Mouse (Mus musculus) bone marrow, adult 2 months (tissue): ENCODE data around the gene Osbp. TPM values are rescaled to one million over a fixed set of nuclear protein-coding genes. Genes with fewer than 3 reads are reported as not detected.

ENCODE experiments used
- H3K27ac ChIP-seq: fragments of 200-500 bp; 2 replicates; pipeline ENCODE4 v1.5.1; 2012; ENCODE audit warnings: low read depth, mild to moderate bottlenecking, control low read depth, inconsistent platforms, low read length; ENCODE audit not compliant: control insufficient read depth, poor library complexity, insufficient read depth
- H3K4me1 ChIP-seq: fragments of 200-500 bp; 2 replicates; pipeline ENCODE4 v1.6.1; 2011; ENCODE audit warnings: low read length; ENCODE audit not compliant: control insufficient read depth, insufficient read depth
- H3K4me3 ChIP-seq: fragments of 200-500 bp; replicated peaks from 2 replicates; pipeline ENCODE3; 2011; ENCODE audit warnings: mild to moderate bottlenecking, low read depth, low read length, control low read depth; ENCODE audit not compliant: control insufficient read depth
- CTCF ChIP-seq: fragments of 200-500 bp; IDR thresholded peaks from 2 replicates; pipeline ENCODE4 v1.5.1; 2011; ENCODE audit warnings: low read length, control low read depth; ENCODE audit not compliant: control insufficient read depth, insufficient read depth
- POLR2A ChIP-seq: fragments of 200-500 bp; IDR thresholded peaks from 2 replicates; pipeline ENCODE4 v1.6.1; 2011; ENCODE audit warnings: low read depth, mild to moderate bottlenecking, control low read depth, low read length, borderline replicate concordance; ENCODE audit not compliant: control insufficient read depth
- WGBS: fragments of 180-500 bp; shearing (Covaris S2); methylation state at CpG from one replicate; pipeline ENCODE4 v1.1.7; 2018; 5-methylcytosine and 5-hydroxymethylcytosine counted together
- polyA plus RNA-seq: library from polyadenylated mRNA; stranded (reverse); fragments of >200 nt; gene quantifications from 2 replicates; pipeline ENCODE4 v1.2.4, GENCODE M21; 2011; ENCODE audit warnings: low replicate concordance; ENCODE audit not compliant: missing spikeins, insufficient read depth, insufficient read length

The Osbp gene
- polyA plus RNA-seq, 1 experiment = 15.7 TPM

GRCm38 (mm10) chr19:11954206-11954605 lies 11.5 kb upstream of the Osbp start:
- Histone ChIP-seq H3K4me1 (no peaks in the 10 kb centered on the region), H3K27ac (no peak overlapping the region), H3K4me3 (no peak overlapping the region)
- WGBS = 45% methylated on average over 6 of the region's 6 CpGs
- no peak for TF ChIP-seq POLR2A

GRCm38 (mm10) chr19:11956636-11957035 lies 9.1 kb upstream of the Osbp start:
- TF ChIP-seq CTCF (no peak), POLR2A (no peak)
- Histone ChIP-seq H3K4me1 (no peaks in the 10 kb centered on the region), H3K4me3 (no peak overlapping the region), H3K27ac (no peak overlapping the region)
- 80% methylated on average over 5 of the region's 5 CpGs for WGBS

- Histone ChIP-seq H3K4me3 (no peak overlapping the region), H3K27ac (no peak overlapping the region), H3K4me1 (no peaks in the 10 kb centered on the region)
- TF ChIP-seq CTCF (no peak), POLR2A (no peak)
- WGBS = 61% methylated on average over 5 of the region's 5 CpGs
Observed at GRCm38 (mm10) chr19:11957396-11957795, 8.3 kb upstream of the Osbp start.

GRCm38 (mm10) chr19:11957846-11958245 lies 7.9 kb upstream of the Osbp start:
- Histone ChIP-seq H3K4me3 (no peak overlapping the region), H3K4me1 (no peaks in the 10 kb centered on the region), H3K27ac (no peak overlapping the region)
- WGBS = 85% methylated on average over 8 of the region's 8 CpGs
- TF ChIP-seq POLR2A (no peak), CTCF (no peak)

GRCm38 (mm10) chr19:11964266-11964665 lies 1.5 kb upstream of the Osbp start:
- 91% methylated on average over 1 of the region's 1 CpGs for WGBS
- Histone ChIP-seq H3K4me3 (no peak overlapping the region), H3K4me1 (no peaks in the 10 kb centered on the region; the same call in 1 of the 2 replicates), H3K27ac (no peak overlapping the region)
- TF ChIP-seq CTCF = no peak
- no peak for TF ChIP-seq POLR2A

- peak overlapping the region; percentile 94 for H3K4me3 ChIP-seq
- under 1% methylated on average over 18 of the region's 18 CpGs for WGBS
- TF ChIP-seq POLR2A (no peak), CTCF (no peak)
- H3K4me1 ChIP-seq = no peaks in the 10 kb centered on the region; the same call in 1 of the 2 replicates
- peak overlapping the region; percentile 92; the same call in 1 of the 2 replicates for H3K27ac ChIP-seq
Observed at GRCm38 (mm10) chr19:11966201-11966636, 478 bp downstream of the Osbp start.

GRCm38 (mm10) chr19:11969155-11970050 lies 3.7 kb downstream of the Osbp start:
- no peak overlapping the region for H3K27ac ChIP-seq
- WGBS = 71% methylated on average over 9 of the region's 9 CpGs
- H3K4me1 ChIP-seq = no peaks in the 10 kb centered on the region; the same call in 1 of the 2 replicates
- no peak overlapping the region for H3K4me3 ChIP-seq
- no peak for TF ChIP-seq POLR2A
- TF ChIP-seq CTCF = no peak

- Histone ChIP-seq H3K27ac (no peak overlapping the region), H3K4me3 (no peak overlapping the region), H3K4me1 (no peaks in the 10 kb centered on the region; the same call in 1 of the 2 replicates)
- 56% methylated on average over 13 of the region's 13 CpGs for WGBS
- TF ChIP-seq POLR2A (no peak), CTCF (no peak)
Observed at GRCm38 (mm10) chr19:11973511-11974222, 7.9 kb downstream of the Osbp start.
